Mouse (Mus musculus) bone marrow, adult 2 months (tissue): Measurements from ENCODE around the gene Gm4894.

Experiments
- CTCF ChIP-seq: fragments of 200-500 bp; IDR thresholded peaks from 2 replicates; pipeline ENCODE4 v1.5.1; 2011; ENCODE audit warnings: low read length, control low read depth; ENCODE audit not compliant: control insufficient read depth, insufficient read depth
- POLR2A ChIP-seq: fragments of 200-500 bp; IDR thresholded peaks from 2 replicates; pipeline ENCODE4 v1.6.1; 2011; ENCODE audit warnings: low read depth, mild to moderate bottlenecking, control low read depth, low read length, borderline replicate concordance; ENCODE audit not compliant: control insufficient read depth

DNA sequence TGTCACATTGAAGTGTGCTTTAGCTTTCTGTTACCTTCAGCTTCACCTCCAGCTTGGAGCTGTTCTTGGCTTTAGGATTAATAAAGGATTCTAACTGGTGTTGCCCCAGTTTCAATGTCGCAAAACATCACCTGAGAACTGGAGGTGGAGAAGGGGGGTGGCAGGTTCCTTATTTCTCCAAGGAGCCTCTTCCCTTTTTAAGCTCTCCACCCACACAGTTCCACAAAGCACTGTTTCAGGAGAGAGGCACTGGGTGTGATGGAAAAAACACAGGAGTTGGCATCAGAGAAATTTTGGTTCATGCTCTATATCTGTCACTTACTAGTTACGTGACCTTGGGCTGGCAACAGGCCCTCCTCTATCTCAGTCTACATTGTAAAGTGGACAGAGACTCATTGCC lies 21.3 kb upstream of the Gm4894 start:
- no peak for TF ChIP-seq CTCF
- TF ChIP-seq POLR2A, result no peak
